Mouse (Mus musculus) Patski (cell line): ENCODE measurements around the gene Gm20388. TPM values are rescaled to one million over a fixed set of nuclear protein-coding genes. Genes with fewer than 3 reads are reported as not detected.

ENCODE experiments used
- ATAC-seq: fragments of 100-300 bp; one replicate; pipeline ENCODE4 v1.8.0; 2021
- CTCF ChIA-PET: fragments of 350-600 bp; sonication (Branson Sonifier 250); formaldehyde crosslinking; loops from one replicate; lab custom pipeline; 2022; ENCODE audit warnings: inconsistent platforms; lab: Charles Lee
- POLR2A ChIA-PET: fragments of 350-600 bp; sonication (Branson Sonifier 250); formaldehyde crosslinking; loops from one replicate; lab custom pipeline; 2022; ENCODE audit warnings: antibody characterized with exemption, inconsistent platforms; lab: Charles Lee
- DNase-seq: peaks from one replicate; pipeline ENCODE4 v3.0.0-alpha.2; 2011; ENCODE audit warnings: low read depth, low spot score
- H3K27me3 ChIP-seq: fragments of 371-371 bp; one replicate; pipeline ENCODE4 v1.5.1; 2021
- CTCF ChIP-seq: fragments of 100-300 bp; IDR thresholded peaks from one replicate; pipeline ENCODE4 v1.5.1; 2021
- in situ Hi-C: fragments of 300-500 bp; cut with MboI; formaldehyde crosslinking; loops from 3 replicates; pipeline ENCODE4 v1.11.1; 2018; ENCODE audit warnings: low pct_unique_long_range_greater_than_20kb, mixed read lengths
- polyA plus RNA-seq: library from polyadenylated mRNA; unstranded; gene quantifications from one replicate; pipeline ENCODE4 v1.2.3, GENCODE M21; 2021

Gene Gm20388
- polyA plus RNA-seq, 1 experiment from 2014 or later = 86.7 TPM

GRCm38 (mm10) chr8:121889810-121890785 lies 1979.5 kb downstream of the Gm20388 start:
- ChIA-PET CTCF (interaction anchor here (0.9 to 2.0 kb wide), 5 partner anchors 11 to 39 kb away, joined by 3 to 5 read pairs (median 3); no protein-coding TSS in a partner anchor), POLR2A (interaction anchor here (0.5 to 2.8 kb wide), 2 partner anchors 9 to 17 kb away, joined by 3 to 8 read pairs; partner anchors contain the start of gene Slc7a5)
- no peaks in the 10 kb centered on the region for H3K27me3 ChIP-seq
- in situ Hi-C loops = no loop called here
- no peak for DNase-seq
- no peak for TF ChIP-seq CTCF
- no peak for ATAC-seq

- no peak for ATAC-seq
- TF ChIP-seq CTCF = no peak
- in situ Hi-C loops = no loop called here
- CTCF ChIA-PET = interaction anchor here (1.2 to 1.4 kb wide), 4 partner anchors 14 to 42 kb away, joined by 3 to 4 read pairs (median 4); no protein-coding TSS in a partner anchor
- POLR2A ChIA-PET = interaction anchor here (2.1 kb wide), 1 partner anchor 14 kb away, joined by 8 read pairs; the partner anchor contains the start of gene Slc7a5
- no peak for DNase-seq
- no peaks in the 10 kb centered on the region for H3K27me3 ChIP-seq
These were observed 1982.2 kb downstream of the Gm20388 start for GRCm38 (mm10) chr8:121892875-121893274.

GRCm38 (mm10) chr8:121895910-121896309 lies 1985.3 kb downstream of the Gm20388 start:
- POLR2A ChIA-PET = interaction anchor here (1.1 kb wide), 2 partner anchors 10 to 18 kb away, joined by 3 to 5 read pairs; no protein-coding TSS in a partner anchor
- DNase-seq = no peak

GRCm38 (mm10) chr8:121896476-121897145 lies 1986.0 kb downstream of the Gm20388 start:
- POLR2A ChIA-PET = interaction anchor here (1.1 kb wide), 3 partner anchors 9 to 19 kb away, joined by 3 to 5 read pairs (median 4); no protein-coding TSS in a partner anchor
- DNase-seq (no peak), ATAC-seq (no peak)
- CTCF ChIA-PET = interaction anchor here (0.9 kb wide), 1 partner anchor 46 kb away, joined by 4 read pairs; no protein-coding TSS in a partner anchor
- no peak for TF ChIP-seq CTCF
- in situ Hi-C loops = no loop called here
- H3K27me3 ChIP-seq = no peaks in the 10 kb centered on the region

More at GRCm38 (mm10) chr8:121895910-121896309, 1985.3 kb downstream of the Gm20388 start:
- H3K27me3 ChIP-seq = no peaks in the 10 kb centered on the region
- CTCF ChIA-PET = interaction anchor here (0.8 to 0.9 kb wide), 2 partner anchors 13 to 45 kb away, joined by 4 read pairs; no protein-coding TSS in a partner anchor
- no peak for TF ChIP-seq CTCF
- ATAC-seq = no peak
- in situ Hi-C loops = no loop called here

GRCm38 (mm10) chr8:121897205-121897604 lies 1986.6 kb downstream of the Gm20388 start:
- TF ChIP-seq CTCF = no peak
- H3K27me3 ChIP-seq = no peaks in the 10 kb centered on the region
- in situ Hi-C loops = no loop called here
- no peak for ATAC-seq
- ChIA-PET CTCF (interaction anchor here (1.2 to 2.1 kb wide), 3 partner anchors 9 to 46 kb away, joined by 3 to 11 read pairs (median 8); no protein-coding TSS in a partner anchor), POLR2A (interaction anchor here (1.0 to 1.1 kb wide), 2 partner anchors 10 to 43 kb away, joined by 3 to 4 read pairs; no protein-coding TSS in a partner anchor)
- DNase-seq = no peak

- in situ Hi-C loops = no loop called here
- ChIA-PET CTCF (interaction anchor here (1.0 to 2.1 kb wide), 7 partner anchors 9 to 47 kb away, joined by 3 to 11 read pairs (median 3); no protein-coding TSS in a partner anchor), POLR2A (interaction anchor here (0.7 to 1.0 kb wide), 3 partner anchors 9 to 44 kb away, joined by 3 to 4 read pairs (median 3); partner anchors contain the start of gene Slc7a5)
- no peaks in the 10 kb centered on the region for H3K27me3 ChIP-seq
- ATAC-seq (peak; percentile 60), DNase-seq (peak; percentile 89)
- TF ChIP-seq CTCF = no peak
These were observed 1987.3 kb downstream of the Gm20388 start for GRCm38 (mm10) chr8:121897871-121898381.

- POLR2A ChIA-PET = interaction anchor here (0.7 to 1.0 kb wide), 2 partner anchors 9 to 16 kb away, joined by 3 to 4 read pairs; partner anchors contain the start of gene Slc7a5
- H3K27me3 ChIP-seq = no peaks in the 10 kb centered on the region
- ATAC-seq (peak; percentile 37), DNase-seq (peak; percentile 68)
- TF ChIP-seq CTCF = no peak
- in situ Hi-C loops = no loop called here
- CTCF ChIA-PET = interaction anchor here (1.0 to 2.1 kb wide), 7 partner anchors 9 to 48 kb away, joined by 3 to 11 read pairs (median 3); no protein-coding TSS in a partner anchor
These were observed 1987.8 kb downstream of the Gm20388 start for GRCm38 (mm10) chr8:121898401-121898931.

GRCm38 (mm10) chr8:121899180-121900044 lies 1988.8 kb downstream of the Gm20388 start:
- TF ChIP-seq CTCF = no peak
- POLR2A ChIA-PET = no interaction called here
- in situ Hi-C loops = no loop called here

More at GRCm38 (mm10) chr8:121899180-121900044, 1988.8 kb downstream of the Gm20388 start:
- ATAC-seq = no peak
- H3K27me3 ChIP-seq = no peaks in the 10 kb centered on the region
- CTCF ChIA-PET = interaction anchor here (0.7 to 2.1 kb wide), 3 partner anchors 10 to 288 kb away, joined by 3 to 11 read pairs (median 3); no protein-coding TSS in a partner anchor
- DNase-seq = no peak
